Mouse (Mus musculus) splenic B cell, adult 2 months (primary cell): ENCODE measurements around the gene Akap6.
A peak's percentile ranks its signal among the peaks of the same experiment; 100 is the strongest.
"Not testable (repeated sequence)": the region's sequence is repeated elsewhere in the genome, so short reads cannot be mapped to it uniquely, and the experiment has no call there.

ENCODE experiments used
- DNase-seq: peaks from one replicate; pipeline ENCODE4 v3.0.0-alpha.2; 2011; ENCODE audit warnings: low read depth, low spot score
- H3K27me3 ChIP-seq: 2 replicates; pipeline ENCODE4 v1.6.1; 2012; ENCODE audit warnings: mild to moderate bottlenecking, low read length, moderate library complexity, mixed read lengths; ENCODE audit not compliant: control insufficient read depth, poor library complexity, insufficient read depth, severe bottlenecking
- H3K36me3 ChIP-seq: 2 replicates; pipeline ENCODE4 v1.6.1; 2012; ENCODE audit warnings: mild to moderate bottlenecking, low read length, moderate library complexity, mixed read lengths; ENCODE audit not compliant: control insufficient read depth, poor library complexity, insufficient read depth, severe bottlenecking

The Akap6 gene

DNA sequence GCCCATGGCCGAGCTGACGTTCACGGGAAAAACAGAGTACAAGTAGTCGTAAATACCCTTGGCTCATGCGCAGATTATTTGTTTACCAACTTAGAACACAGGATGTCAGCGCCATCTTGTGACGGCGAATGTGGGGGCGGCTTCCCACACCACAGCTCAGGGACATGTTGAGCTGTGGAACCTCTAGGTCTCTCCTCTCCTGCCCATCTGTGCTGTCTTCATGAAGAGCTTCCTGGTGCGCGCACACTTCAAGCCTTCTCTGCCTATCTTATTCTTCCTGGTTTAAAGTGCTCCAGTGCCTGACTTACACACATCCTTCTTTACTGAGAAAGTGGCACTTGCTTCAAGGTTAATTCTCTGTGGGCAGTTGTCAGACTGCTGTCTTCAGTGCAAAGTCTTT is 36.0 kb downstream of the Akap6 start:
- H3K36me3 ChIP-seq, H3K27me3 ChIP-seq: not testable (repeated sequence)
- peak; percentile 5 for DNase-seq

DNA sequence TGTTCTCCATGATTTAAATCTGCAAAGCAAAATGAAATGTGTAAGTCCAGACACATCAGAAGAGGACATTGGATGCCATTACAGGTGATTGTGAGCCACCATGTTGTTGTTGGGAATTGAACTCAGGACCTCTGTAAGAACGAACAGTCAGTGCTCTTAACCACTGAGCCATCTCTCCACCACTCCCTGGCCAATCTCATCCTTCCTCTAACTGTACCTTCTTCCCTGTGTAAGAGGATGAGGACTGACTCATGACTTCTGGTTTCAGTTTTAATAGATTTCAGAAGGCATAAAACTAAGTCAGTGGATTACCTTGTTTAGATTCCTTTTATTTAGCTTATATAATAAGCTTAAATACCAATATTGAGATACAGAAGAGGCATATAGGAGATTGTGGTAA is 38.0 kb downstream of the Akap6 start:
- Histone ChIP-seq H3K36me3 (no peaks in the 10 kb centered on the region), H3K27me3 (no peaks in the 10 kb centered on the region)
- DNase-seq: no peak

DNA sequence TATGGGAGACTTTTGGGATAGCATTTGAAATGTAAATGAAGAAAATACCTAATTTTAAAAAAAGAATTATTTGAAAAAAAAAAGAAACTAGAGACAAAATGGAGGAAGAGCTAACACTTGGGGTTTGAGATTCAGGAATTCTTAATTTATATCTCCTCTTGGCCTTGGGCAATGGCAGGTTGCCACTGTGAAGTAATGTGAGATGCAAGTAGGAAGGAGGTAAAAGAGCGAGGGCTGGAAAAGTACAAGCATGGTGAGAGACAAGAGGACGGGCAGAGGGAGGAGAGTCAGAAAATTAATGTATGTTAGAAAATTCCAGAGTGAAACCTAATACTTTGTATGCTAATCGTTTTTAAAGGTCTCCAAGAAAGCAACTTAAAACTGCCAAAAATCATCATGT is 40.1 kb downstream of the Akap6 start:
- Histone ChIP-seq H3K36me3 (no peaks in the 10 kb centered on the region), H3K27me3 (no peaks in the 10 kb centered on the region)
- no peak for DNase-seq

DNA sequence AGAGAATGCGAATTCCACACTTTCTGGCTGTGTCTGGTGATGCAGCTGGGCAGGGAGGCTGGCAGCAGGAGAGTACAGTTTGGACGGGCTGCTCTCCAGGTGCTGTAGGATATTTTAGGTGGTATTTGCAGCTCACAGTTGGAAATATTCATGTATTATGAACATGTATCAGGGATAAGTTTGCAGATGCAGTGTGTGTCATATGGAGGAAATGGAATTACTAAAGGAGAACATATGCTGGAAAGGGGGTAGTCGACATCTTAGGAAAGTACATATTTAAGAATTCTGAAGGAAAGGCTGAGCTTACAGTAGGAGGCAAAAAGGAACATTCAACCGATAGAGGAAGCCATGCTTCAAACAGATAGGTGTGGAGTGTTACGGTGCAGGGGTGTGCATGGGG is 42.6 kb downstream of the Akap6 start:
- H3K27me3 ChIP-seq: no peaks in the 10 kb centered on the region
- no peak for DNase-seq
- no peaks in the 10 kb centered on the region for H3K36me3 ChIP-seq

DNA sequence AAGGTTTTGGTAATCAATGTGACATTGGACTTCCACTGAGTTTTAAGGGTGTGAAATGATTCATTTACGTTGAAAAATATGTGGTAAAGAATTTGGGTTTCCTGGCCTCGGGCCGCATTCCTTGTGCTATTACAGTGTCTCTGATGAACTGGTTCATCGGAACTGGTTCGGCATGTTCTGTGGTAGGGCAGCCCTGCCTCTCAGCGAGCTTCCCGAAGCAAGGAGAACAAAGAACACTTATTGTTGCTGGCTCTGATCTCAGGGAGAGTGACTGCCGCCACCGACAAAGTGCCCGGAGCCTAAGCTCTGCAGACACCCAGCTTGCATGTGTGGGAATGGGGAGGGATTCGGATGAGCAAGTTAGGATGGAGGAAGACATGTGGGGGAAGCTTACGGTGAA is 50.8 kb downstream of the Akap6 start:
- DNase-seq: no peak
- no peaks in the 10 kb centered on the region for H3K27me3 ChIP-seq

DNA sequence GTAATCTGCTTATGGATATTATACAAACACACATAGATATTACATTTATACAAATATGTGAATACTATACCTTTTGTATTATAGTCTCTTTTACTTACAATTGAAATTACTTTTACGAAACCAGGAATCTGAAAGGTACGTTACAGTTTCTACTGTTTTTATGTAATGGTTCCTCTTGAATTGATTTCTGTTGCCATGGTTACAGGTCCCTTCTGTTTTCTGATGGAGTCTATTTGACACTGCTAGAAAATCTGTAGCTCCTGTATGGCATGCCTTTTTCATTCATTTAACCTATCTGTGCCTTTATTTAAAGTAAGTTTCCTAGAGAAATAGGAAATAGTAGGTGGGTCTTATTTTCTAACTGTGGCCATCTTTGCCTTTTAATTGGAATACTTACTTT is 56.5 kb downstream of the Akap6 start:
- no peak for DNase-seq
- H3K27me3 ChIP-seq: no peaks in the 10 kb centered on the region

More for the DNA sequence above, 50.8 kb downstream of the Akap6 start:
- H3K36me3 ChIP-seq: no peaks in the 10 kb centered on the region

DNA sequence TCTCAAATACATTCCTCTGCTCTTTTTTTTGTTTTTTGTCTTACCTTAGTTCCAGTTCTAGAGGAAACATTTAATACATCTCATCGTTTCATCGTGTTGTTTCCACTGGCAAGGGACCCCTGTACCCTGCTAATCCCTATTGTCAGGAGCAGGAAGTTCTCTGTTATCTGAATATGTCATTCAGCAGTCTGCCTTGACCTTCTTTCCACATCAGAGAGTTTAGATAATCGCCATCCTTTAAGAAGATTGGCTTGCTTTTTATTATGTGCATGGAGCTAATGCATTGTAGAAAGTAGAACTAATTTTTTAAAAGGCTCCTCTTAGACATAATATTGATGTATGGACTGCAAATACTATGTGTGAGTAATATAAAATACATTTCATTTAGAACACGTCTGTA is 58.7 kb downstream of the Akap6 start:
- DNase-seq: no peak
- no peaks in the 10 kb centered on the region for H3K36me3 ChIP-seq
- no peaks in the 10 kb centered on the region for H3K27me3 ChIP-seq

More for the DNA sequence above, 56.5 kb downstream of the Akap6 start:
- no peaks in the 10 kb centered on the region for H3K36me3 ChIP-seq

DNA sequence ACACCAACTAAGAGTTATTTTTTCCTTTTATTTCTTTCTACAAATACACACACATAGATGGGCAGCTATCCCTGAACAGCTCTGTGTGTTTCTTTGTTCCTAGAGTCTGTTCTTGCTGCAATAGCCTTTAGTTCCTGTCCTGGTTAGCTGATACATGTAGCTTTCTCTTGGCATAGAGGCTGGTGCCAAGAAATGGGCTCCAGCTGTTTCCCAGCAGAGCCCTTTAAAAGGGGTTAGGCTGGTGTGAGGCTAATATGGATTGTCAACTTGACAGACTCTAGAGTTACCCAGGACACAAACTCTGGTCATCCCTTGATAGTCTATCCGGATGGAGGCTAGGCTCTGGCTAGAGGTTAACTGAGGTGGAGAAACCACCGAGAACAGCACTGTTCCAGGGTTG is 64.9 kb downstream of the Akap6 start:
- Histone ChIP-seq H3K36me3 (no peaks in the 10 kb centered on the region), H3K27me3 (no peaks in the 10 kb centered on the region)
- DNase-seq: no peak

DNA sequence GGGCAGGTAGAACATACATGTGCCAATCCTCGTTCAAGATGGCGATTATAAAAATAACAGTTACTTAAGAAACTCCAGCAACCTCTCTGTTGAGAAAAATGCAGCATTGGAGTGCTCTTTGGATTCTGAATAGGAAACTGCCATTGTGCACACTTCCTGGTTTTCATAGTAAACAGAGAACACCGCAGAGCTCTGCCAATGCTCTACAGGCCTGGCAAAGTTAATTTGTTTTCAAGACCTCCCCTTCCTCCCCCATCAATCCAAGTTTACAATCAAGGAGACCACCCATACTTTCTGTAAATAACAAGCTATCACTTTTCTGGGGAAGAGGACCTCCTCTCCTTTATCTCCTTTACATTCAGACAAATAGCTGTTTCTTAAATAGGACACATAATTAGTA is 65.6 kb downstream of the Akap6 start:
- H3K27me3 ChIP-seq: no peaks in the 10 kb centered on the region
- no peaks in the 10 kb centered on the region for H3K36me3 ChIP-seq
- no peak for DNase-seq

DNA sequence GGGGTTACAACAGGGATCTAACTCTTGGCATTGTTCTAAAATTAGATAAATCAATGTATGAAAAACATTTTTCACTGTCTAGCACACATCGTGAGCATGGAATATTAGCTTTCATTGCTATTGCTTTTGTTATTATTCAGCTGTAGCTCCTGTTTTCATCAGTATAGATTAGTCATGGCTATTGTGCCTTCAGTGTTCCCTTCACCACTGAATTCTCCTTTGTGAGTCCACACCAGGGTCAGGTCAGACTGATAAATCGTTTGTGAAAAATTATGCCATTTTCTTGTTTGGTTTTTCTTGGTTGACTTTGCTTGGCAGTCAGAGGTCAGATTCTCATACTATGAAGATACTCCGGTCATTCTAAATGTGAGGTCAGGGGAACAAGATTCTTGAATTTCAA is 70.4 kb downstream of the Akap6 start:
- DNase-seq: no peak
- no peaks in the 10 kb centered on the region for H3K27me3 ChIP-seq
- no peaks in the 10 kb centered on the region for H3K36me3 ChIP-seq

DNA sequence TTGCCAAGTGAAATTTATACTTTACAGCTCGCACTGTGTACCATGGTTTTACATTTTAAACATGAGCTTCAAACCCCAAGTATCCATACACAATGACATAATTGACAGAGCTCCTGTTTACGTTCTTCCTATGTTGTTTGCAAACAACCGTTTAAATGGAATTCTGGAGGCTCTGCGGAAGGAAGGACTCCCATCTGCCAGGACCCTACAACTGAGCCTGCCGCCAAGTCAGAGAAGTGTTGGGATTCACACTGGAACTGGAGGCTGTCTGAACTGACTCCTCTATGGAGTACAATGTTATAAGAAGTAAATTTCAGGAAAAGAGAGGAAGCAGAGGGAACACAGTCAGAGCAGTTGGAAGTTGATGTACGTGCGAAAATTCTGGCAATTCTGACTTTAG is 72.7 kb downstream of the Akap6 start:
- Histone ChIP-seq H3K27me3 (no peaks in the 10 kb centered on the region), H3K36me3 (no peaks in the 10 kb centered on the region)
- no peak for DNase-seq

DNA sequence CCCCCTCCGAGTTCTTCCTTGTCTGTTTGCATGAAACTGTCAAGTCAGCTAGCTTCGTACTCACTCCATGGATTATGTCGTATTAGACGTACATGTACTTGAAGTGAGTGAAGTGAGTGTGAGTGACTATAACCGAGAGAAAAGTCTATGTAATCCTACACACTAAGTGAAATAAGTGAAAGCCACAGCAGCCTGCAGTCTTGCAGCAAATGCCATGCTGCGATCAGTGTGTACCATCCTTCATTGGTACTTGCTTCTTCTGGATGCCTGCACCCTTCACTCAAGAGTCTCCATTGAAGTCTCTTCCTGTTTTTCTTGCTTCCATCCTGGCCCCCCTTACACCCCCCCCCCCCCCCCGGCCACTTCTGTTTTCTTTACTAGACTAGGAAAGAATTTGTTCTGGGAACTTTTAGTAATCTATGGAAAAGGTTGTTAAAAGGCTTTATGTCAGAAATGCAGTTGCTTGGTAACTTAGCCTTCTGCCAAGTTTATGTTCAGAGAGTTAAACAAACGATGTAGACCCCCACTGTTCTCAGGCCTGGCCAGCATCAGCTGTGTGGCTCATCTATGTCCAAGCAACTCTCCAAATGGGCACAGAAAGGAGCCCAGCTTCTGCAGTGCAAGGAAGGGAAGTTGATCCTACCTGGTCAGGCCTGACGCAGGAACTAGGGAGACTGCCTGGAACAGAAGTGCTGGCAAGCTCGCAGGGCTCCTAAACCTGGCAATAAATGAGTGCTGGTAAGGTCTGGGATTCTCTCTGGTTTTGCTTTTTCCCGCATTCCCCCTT is 73.5 kb downstream of the Akap6 start:
- no peak for DNase-seq
- no peaks in the 10 kb centered on the region for H3K27me3 ChIP-seq
- no peaks in the 10 kb centered on the region for H3K36me3 ChIP-seq

DNA sequence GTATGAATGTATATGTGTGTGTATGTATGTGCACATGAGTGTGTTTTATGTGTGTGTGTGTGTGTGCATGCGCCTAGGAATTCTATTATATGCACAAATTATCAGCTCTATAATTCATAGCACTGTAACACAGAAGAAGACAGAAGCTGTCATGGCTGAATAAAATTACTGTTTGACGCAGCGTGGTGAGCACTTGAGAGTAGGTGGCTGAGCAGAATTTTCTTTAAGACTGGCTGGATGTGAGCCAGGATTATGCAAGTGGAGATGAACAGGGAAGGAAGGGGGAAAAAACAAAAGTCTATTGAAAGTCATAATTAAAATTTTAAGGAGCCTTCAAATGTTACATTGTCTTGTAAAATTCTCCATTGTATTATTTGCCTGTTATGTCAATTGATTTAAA is 74.7 kb downstream of the Akap6 start:
- H3K36me3 ChIP-seq: no peaks in the 10 kb centered on the region
- no peaks in the 10 kb centered on the region for H3K27me3 ChIP-seq
- DNase-seq: no peak

DNA sequence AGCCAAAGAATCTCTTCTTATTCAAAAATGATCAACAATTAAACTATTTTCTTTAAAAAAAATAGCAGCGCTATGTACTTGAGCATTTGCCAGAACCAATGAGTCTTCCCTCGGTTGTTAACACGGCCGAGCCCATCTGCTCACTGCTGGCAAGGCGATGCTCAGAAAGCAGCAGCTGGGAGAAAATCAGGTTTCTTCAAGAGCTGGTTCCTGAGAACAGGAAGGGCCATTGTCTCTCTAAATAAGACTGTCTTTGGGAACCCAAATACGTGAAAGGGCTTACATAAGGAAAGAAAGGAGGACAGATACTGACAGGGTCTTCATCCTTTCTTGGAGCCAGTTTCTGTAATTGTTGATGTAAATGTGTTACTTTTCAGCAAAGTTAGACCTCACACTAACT is 75.2 kb downstream of the Akap6 start:
- Histone ChIP-seq H3K27me3 (no peaks in the 10 kb centered on the region), H3K36me3 (no peaks in the 10 kb centered on the region)
- no peak for DNase-seq

DNA sequence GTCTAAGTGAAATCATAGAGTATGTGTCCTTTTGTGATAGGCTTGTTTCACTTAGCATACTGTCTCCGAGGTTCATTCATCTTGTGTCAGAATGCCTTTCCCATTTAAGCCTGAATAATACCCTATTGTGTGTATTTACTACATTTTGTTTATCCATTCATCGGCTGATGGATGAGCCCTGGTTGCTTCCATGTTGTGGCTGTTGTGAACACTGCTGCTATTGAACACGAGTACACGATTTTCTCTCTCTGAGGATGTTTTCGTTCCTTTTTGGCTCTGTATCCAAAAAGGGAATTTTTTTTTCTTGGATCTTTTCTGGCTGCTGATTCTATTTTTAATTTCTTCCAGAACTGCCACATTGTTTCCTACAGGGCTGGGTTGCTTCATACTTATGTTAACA is 81.0 kb downstream of the Akap6 start:
- no peaks in the 10 kb centered on the region for H3K27me3 ChIP-seq
- no peak for DNase-seq
- H3K36me3 ChIP-seq: no peaks in the 10 kb centered on the region

DNA sequence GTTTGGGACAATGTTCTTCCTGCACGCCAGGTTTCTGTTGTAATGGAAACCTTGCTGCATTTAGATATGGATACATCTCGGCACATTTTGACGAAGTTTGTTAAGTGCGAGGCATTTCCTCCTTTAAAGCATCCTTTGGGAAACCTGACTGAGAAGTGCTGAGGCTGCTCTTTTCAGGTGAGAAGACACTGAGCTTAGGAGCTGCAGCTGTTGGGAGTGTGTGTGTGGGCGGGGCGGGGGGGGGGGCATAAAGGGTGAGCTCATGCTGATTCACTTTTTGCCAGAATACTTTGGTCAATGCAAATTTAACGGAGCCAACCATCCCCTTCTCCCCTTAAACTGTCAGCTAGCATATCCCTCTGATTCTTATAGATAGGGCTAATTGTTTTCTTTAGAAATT is 81.9 kb downstream of the Akap6 start:
- Histone ChIP-seq H3K27me3 (no peaks in the 10 kb centered on the region), H3K36me3 (no peaks in the 10 kb centered on the region)
- DNase-seq: no peak
